Mouse (Mus musculus) cerebellum, adult 8-10 months (tissue): ENCODE results near the gene Gstk1.

Experiments used
- DNase-seq: peaks from one replicate; pipeline ENCODE4 v3.0.0; 2022

Gstk1 gene

GRCm38 (mm10) chr6:42270817-42271216 lies 25.1 kb downstream of the Gstk1 start:
- DNase-seq = no peak

DNA sequence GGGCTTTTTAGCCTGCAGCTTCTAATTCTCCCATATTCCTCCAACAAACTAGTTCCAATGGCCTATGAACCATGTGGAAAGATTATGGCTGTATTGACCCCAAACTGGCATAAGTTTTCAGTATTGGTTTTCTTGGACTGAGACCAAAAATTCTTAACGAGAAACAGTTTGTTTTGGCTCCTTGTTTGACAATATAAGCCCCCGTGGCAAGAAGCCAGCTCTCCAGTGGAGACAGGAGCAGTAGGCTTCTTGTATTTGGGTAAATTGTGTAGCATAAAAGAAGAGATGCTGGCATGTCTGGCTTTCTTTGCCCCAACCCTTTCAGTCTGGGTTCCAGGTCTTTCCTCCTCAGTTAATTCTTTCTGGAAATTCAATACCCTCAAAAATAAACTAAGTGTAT lies 30.4 kb downstream of the Gstk1 start:
- no peak for DNase-seq

GRCm38 (mm10) chr6:42282865-42283528 lies 37.3 kb downstream of the Gstk1 start:
- no peak for DNase-seq

GRCm38 (mm10) chr6:42286448-42286847 lies 40.7 kb downstream of the Gstk1 start, which contains the start of gene Clcn1:
Clcn1 (plus strand) TSS chr6:42286685.
- no peak for DNase-seq

DNA sequence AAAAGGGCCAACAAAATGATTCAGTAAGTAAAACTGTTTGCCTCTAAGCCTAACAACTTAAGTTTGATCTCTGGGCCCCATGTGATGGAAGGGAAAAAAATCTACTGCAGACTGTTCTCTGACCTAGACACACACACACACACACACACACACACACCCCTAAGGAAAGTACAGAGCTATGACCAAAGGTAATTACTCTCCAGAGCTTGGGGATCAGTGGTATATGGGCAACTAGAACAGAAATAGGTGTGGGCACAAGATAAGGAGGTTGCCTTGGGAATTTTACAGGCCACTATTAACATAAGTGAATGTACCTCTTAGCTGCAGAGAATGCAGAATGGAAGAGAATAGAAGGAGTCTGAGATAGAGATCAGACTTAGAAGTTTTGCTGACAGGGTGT lies 41.8 kb downstream of the Gstk1 start:
- DNase-seq = no peak

DNA sequence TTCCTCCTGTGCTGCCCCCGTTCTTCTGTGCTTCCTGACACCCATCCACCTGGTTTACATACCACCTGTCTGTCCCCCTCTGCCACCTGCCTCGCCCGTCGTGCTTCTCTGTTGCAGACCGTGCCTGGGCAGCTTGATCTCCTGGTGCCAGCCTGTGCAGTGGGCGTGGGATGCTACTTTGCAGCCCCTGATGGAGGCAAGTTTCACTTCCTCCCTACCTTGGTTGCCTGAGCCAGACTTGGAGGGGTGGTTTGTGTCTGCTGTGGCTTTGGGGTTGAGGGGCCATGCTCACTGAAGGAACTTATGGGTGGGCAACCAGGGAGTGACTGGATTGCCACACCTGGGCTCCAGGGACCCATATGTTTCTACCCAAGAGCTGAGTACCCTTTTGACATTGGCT lies 47.6 kb downstream of the Gstk1 start:
- DNase-seq = no peak

DNA sequence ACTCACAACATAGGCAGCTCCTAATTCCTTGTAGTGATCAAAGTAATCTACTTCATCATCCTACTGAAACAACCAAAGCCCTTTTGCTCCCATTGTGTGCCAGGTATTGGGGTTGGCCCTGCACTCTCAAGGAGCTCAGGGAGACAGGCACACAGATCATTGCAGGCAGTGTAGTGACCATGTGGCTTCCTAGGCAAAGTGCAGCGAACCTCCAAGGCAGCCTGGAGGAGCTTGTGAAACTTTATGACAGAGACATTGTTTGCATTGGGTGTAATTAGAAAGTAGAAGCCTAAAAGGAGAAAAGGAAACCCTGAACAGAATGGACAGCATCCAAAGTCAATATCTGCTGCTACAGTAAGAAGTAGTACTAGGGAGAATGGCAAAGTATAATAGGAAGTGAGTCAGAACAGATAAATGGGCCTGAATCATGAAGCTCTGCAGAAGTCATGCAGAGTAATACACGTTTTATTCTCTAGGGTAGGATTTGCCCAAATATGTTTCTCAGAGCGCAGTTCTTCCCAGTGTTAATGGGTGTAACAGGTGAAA lies 49.9 kb downstream of the Gstk1 start:
- DNase-seq = no peak

- DNase-seq = no peak
These were observed 53.6 kb downstream of the Gstk1 start for GRCm38 (mm10) chr6:42299362-42299761.
